Mouse (Mus musculus): ENCODE measurements around the gene Rpl32. TPM values are rescaled to one million over a fixed set of nuclear protein-coding genes. Genes with fewer than 3 reads are reported as not detected.
A peak's percentile ranks its signal among the peaks of the same experiment; 100 is the strongest.

Gene Rpl32
- polyA plus RNA-seq, 1 experiment from 2014 or later, result 1,977 TPM

GRCm38 (mm10) chr6:115808196-115808487, 405 bp downstream of the Rpl32 start:
- peaks cover 18% of the 10 kb centered on the region for H3K4me1 ChIP-seq
- peak overlapping the region; percentile 99 for H3K4me3 ChIP-seq
- H3K27ac ChIP-seq, result peak overlapping the region; percentile 98
- peak overlapping the region; percentile 99 for H3K9ac ChIP-seq
- H3K9me3 ChIP-seq, result no peaks in the 10 kb centered on the region
- peak overlapping the region; percentile 93 for H3K4me2 ChIP-seq (replicated peaks)
- H3K27me3 ChIP-seq, result no peaks in the 10 kb centered on the region
- H3K36me3 ChIP-seq, result peaks cover 41% of the 10 kb centered on the region
- ATAC-seq (ENCODE audit: insufficient number of reproducible peaks, insufficient read depth, low FRiP score, low TSS enrichment), result no peak
- under 1% methylated on average over 22 of the region's 22 CpGs for WGBS

GRCm38 (mm10) chr6:115807464-115808195, 917 bp downstream of the Rpl32 start:
- Histone ChIP-seq H3K27me3 (no peaks in the 10 kb centered on the region), H3K27ac (peak overlapping the region; percentile 98), H3K4me1 (peaks cover 18% of the 10 kb centered on the region), H3K9ac (peak overlapping the region; percentile 99), H3K4me3 (peak overlapping the region; percentile 99), H3K9me3 (no peaks in the 10 kb centered on the region), H3K4me2 (replicated peaks) (peak overlapping the region; percentile 93), H3K36me3 (peaks cover 45% of the 10 kb centered on the region)
- 5% methylated on average over 15 of the region's 15 CpGs for WGBS
- ATAC-seq (ENCODE audit: insufficient number of reproducible peaks, insufficient read depth, low FRiP score, low TSS enrichment), result no peak

DNA sequence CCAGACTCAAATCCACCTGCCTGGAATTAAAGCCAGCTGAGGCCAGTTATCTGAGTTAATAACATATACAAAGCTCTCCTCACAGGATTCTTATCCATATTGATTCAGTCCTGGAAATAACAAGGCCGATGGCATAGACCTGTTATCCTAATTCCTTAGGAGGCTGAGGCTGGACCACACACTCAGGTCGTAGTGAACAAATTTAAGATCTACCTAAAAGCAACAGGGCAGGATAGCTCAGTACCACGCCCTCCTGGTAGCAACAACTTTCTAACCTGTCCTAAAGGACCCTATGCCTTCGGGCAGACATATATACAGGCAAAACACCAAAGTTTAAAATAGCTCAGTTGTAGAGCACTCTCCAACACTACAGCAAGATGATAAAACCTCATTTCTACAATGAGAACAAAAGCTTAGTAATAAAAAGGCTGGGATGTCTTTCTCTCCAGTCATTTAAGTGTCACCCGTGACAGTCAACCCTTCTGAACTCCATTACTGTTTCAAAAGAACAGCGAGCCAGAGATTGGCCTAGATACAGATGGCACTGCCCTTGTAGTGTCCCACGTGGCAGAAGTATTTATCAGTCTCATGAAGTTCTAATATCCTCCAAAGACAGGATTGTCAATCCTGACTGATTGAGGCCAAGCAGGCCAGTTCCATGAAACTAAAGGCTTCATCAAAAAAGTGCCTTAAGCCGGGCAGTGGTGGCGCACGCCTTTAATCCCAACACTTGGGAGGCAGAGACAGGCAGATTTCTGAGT, 3.9 kb downstream of the Rpl32 start:
- 67% methylated on average over 10 of the region's 10 CpGs for WGBS
- Histone ChIP-seq H3K27me3 (no peaks in the 10 kb centered on the region), H3K4me3 (no peak overlapping the region), H3K36me3 (peaks cover 73% of the 10 kb centered on the region), H3K27ac (no peak overlapping the region), H3K9me3 (no peaks in the 10 kb centered on the region), H3K4me2 (replicated peaks) (no peak overlapping the region), H3K4me1 (peaks cover 18% of the 10 kb centered on the region), H3K9ac (no peak overlapping the region)
- ATAC-seq (ENCODE audit: insufficient number of reproducible peaks, insufficient read depth, low FRiP score, low TSS enrichment), result no peak

DNA sequence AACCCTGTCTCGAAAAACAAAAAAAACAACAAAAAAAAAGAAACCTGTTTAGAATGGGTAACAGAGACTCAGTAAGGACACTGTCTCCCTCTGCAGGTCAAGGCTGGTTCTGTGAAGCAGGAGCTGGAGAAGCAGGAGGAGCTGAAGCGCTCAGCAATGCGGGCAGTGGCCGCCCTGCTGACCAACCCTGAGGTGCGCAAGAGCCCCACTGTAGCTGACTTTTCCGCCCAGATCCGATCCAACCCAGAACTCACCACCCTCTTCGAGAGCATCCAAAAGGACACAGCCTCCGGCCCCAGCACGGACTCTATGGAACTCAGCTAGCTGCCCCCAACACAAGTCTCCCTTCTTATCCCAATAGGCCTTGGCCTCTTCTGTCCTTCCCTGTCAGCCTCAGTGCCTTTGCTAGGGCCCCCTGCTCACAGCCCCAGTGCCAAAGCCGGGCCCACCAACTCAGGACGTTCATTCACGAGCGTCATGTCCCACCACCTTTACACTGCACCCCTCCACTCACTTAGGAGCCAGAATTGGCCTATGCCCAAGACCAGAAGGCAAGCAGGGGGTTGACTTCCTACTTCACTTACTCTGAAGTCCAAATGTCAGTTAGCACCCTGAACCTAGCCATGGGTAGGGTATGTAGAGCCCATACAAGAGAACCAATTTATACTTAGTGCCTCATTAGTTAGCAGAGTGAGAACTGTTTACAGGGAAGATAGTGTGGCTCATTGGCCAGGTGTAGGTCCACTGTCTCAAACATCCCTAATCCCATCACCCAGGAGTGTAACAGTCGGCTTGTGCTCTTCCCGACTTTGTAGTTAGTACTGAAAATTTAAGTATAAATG, 4.8 kb downstream of the Rpl32 start:
- H3K9me3 ChIP-seq, result no peaks in the 10 kb centered on the region
- H3K36me3 ChIP-seq, result peaks cover 82% of the 10 kb centered on the region
- H3K9ac ChIP-seq, result no peak overlapping the region
- no peak overlapping the region for H3K27ac ChIP-seq
- no peaks in the 10 kb centered on the region for H3K27me3 ChIP-seq
- no peak for ATAC-seq (ENCODE audit: insufficient number of reproducible peaks, insufficient read depth, low FRiP score, low TSS enrichment)
- H3K4me2 ChIP-seq (replicated peaks), result no peak overlapping the region
- H3K4me1 ChIP-seq, result peaks cover 18% of the 10 kb centered on the region
- no peak overlapping the region for H3K4me3 ChIP-seq
- 41% methylated on average over 16 of the region's 16 CpGs for WGBS

GRCm38 (mm10) chr6:115801811-115802210, 6.7 kb downstream of the Rpl32 start:
- H3K27ac ChIP-seq, result no peak overlapping the region
- H3K4me3 ChIP-seq, result no peak overlapping the region
- H3K36me3 ChIP-seq, result peaks cover 92% of the 10 kb centered on the region
- 89% methylated on average over 3 of the region's 3 CpGs for WGBS
- H3K4me2 ChIP-seq (replicated peaks), result no peak overlapping the region
- peaks cover 11% of the 10 kb centered on the region for H3K4me1 ChIP-seq
- no peaks in the 10 kb centered on the region for H3K9me3 ChIP-seq
- H3K27me3 ChIP-seq, result no peaks in the 10 kb centered on the region
- ATAC-seq (ENCODE audit: insufficient number of reproducible peaks, insufficient read depth, low FRiP score, low TSS enrichment), result no peak
- no peak overlapping the region for H3K9ac ChIP-seq

DNA sequence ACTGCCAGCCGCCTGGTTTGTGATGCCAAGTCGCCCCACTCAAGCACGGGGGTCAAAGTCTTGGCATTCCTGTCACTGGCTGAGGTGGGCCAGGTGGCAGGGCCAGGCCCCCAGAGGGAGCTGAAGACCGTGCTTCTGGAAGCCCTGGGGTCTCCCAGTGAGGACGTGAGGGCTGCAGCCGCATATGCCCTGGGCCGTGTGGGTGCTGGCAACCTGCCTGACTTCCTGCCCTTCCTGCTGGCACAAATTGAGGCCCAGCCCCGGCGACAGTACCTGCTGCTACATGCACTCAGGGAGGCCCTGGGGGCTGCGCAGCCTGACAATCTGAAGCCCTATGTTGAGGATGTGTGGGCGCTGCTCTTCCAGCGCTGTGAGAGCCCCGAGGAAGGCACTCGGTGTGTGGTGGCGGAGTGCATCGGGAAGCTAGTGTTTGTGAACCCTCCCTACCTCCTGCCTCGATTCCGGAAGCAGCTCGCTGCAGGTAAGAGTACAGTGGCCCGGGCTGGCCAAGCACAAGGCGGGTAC, 15.8 kb downstream of the Rpl32 start:
- WGBS, result 90% methylated on average over 21 of the region's 21 CpGs
- no peak for ATAC-seq (ENCODE audit: insufficient number of reproducible peaks, insufficient read depth, low FRiP score, low TSS enrichment)

DNA sequence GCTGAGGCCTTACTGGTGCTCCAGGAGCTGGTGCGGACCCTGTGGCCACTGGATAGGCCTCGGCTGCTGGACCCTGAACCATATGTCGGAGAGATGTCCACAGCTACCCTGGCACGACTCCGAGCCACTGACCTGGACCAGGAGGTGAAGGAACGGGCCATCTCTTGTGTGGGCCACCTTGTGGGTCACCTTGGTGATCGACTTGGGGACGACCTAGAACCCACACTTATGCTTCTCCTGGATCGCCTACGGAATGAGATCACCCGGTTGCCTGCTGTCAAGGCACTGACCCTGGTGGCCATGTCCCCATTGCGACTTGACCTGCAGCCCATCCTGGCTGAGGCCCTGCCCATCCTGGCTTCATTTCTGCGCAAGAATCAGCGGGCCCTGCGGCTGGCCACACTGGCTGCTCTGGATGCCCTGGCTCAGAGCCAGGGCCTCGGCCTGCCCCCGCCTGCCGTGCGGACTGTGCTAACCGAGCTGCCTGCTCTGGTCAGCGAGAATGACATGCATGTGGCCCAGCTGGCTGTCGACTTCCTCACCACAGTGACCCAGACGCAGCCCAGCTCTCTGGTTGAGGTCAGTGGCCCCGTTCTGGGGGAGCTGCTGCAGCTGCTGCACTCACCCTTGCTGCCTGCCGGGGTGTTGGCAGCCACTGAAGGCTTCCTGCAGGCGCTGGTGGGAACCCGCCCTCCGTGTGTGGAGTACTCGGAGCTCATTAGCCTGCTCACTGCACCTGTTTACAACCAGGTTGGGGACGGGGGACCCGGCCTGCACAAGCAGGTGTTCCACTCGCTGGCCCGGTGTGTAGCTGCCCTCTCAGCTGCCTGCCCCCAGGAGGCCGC, 16.5 kb downstream of the Rpl32 start:
- no peak overlapping the region for H3K4me3 ChIP-seq
- H3K36me3 ChIP-seq, result peaks cover 98% of the 10 kb centered on the region
- no peaks in the 10 kb centered on the region for H3K4me1 ChIP-seq
- WGBS, result 89% methylated on average over 34 of the region's 34 CpGs
- H3K27ac ChIP-seq, result no peak overlapping the region
- H3K9me3 ChIP-seq, result no peaks in the 10 kb centered on the region
- H3K27me3 ChIP-seq, result no peaks in the 10 kb centered on the region
- no peak overlapping the region for H3K4me2 ChIP-seq (replicated peaks)
- no peak overlapping the region for H3K9ac ChIP-seq
- ATAC-seq (ENCODE audit: insufficient number of reproducible peaks, insufficient read depth, low FRiP score, low TSS enrichment), result peak; percentile 57; the same call in 1 of the 2 replicates

More for the DNA sequence above, 15.8 kb downstream of the Rpl32 start:
- no peaks in the 10 kb centered on the region for H3K4me1 ChIP-seq
- H3K4me3 ChIP-seq, result no peak overlapping the region
- H3K36me3 ChIP-seq, result peaks cover 98% of the 10 kb centered on the region
- no peak overlapping the region for H3K9ac ChIP-seq
- no peak overlapping the region for H3K4me2 ChIP-seq (replicated peaks)
- no peaks in the 10 kb centered on the region for H3K27me3 ChIP-seq
- no peaks in the 10 kb centered on the region for H3K9me3 ChIP-seq
- H3K27ac ChIP-seq, result no peak overlapping the region; the same call in 1 of the 2 replicates

- Histone ChIP-seq H3K36me3 (peaks cover 98% of the 10 kb centered on the region), H3K27me3 (no peaks in the 10 kb centered on the region), H3K4me3 (no peak overlapping the region), H3K4me1 (no peaks in the 10 kb centered on the region), H3K27ac (no peak overlapping the region), H3K4me2 (replicated peaks) (no peak overlapping the region), H3K9me3 (no peaks in the 10 kb centered on the region), H3K9ac (no peak overlapping the region)
- ATAC-seq (ENCODE audit: insufficient number of reproducible peaks, insufficient read depth, low FRiP score, low TSS enrichment), result no peak
- WGBS, result 90% methylated on average over 10 of the region's 10 CpGs
Observed at GRCm38 (mm10) chr6:115791016-115791415, 17.5 kb downstream of the Rpl32 start.

DNA sequence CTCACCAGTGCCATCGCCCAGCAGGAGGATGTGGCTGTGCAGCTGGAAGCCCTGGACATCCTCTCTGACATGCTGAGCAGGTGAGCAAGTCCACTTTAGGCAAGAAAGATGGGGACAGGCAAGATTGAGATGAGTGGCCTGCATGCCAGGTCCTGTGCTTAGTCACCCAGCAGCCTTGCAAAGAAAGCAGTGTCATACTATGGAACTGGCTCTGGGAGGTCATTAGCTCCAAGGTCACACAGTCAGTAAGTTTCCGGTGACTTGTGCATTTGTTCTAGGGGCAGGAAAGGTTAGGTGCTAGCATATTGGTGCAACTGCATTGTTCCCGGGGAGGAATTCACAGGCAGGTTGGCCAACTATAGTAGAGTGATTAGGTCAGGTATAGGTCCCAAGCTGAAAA, 25.8 kb downstream of the Rpl32 start:
- Histone ChIP-seq H3K36me3 (peaks cover 93% of the 10 kb centered on the region), H3K4me3 (no peak overlapping the region), H3K9me3 (no peaks in the 10 kb centered on the region), H3K4me1 (no peaks in the 10 kb centered on the region), H3K4me2 (replicated peaks) (no peak overlapping the region), H3K27me3 (no peaks in the 10 kb centered on the region), H3K9ac (no peak overlapping the region), H3K27ac (no peak overlapping the region)
- no peak for ATAC-seq (ENCODE audit: insufficient number of reproducible peaks, insufficient read depth, low FRiP score, low TSS enrichment)
- 91% methylated on average over 3 of the region's 3 CpGs for WGBS

- ATAC-seq (ENCODE audit: insufficient number of reproducible peaks, insufficient read depth, low FRiP score, low TSS enrichment), result no peak
- H3K4me1 ChIP-seq, result peaks cover 24% of the 10 kb centered on the region
- 55% methylated on average over 9 of the region's 9 CpGs for WGBS
- no peaks in the 10 kb centered on the region for H3K27me3 ChIP-seq
- no peaks in the 10 kb centered on the region for H3K9me3 ChIP-seq
- peaks cover 29% of the 10 kb centered on the region for H3K36me3 ChIP-seq
- H3K4me2 ChIP-seq (replicated peaks), result peak overlapping the region; percentile 92
- H3K9ac ChIP-seq, result peak overlapping the region; percentile 11; the same call in 1 of the 2 replicates
- H3K27ac ChIP-seq, result no peak overlapping the region
- peak overlapping the region; percentile 86 for H3K4me3 ChIP-seq
Observed at GRCm38 (mm10) chr6:115776363-115776762, 32.2 kb downstream of the Rpl32 start.

- peaks cover 24% of the 10 kb centered on the region for H3K4me1 ChIP-seq
- H3K27me3 ChIP-seq, result no peaks in the 10 kb centered on the region
- peak overlapping the region; percentile 83 for H3K9ac ChIP-seq
- H3K27ac ChIP-seq, result peak overlapping the region; percentile 88
- no peak for ATAC-seq (ENCODE audit: insufficient number of reproducible peaks, insufficient read depth, low FRiP score, low TSS enrichment)
- no peaks in the 10 kb centered on the region for H3K9me3 ChIP-seq
- peak overlapping the region; percentile 92 for H3K4me2 ChIP-seq (replicated peaks)
- WGBS, result 40% methylated on average over 3 of the region's 3 CpGs
- peaks cover 24% of the 10 kb centered on the region for H3K36me3 ChIP-seq
- peak overlapping the region; percentile 86 for H3K4me3 ChIP-seq
Observed at GRCm38 (mm10) chr6:115775838-115776237, 32.7 kb downstream of the Rpl32 start.
